In genomic region chr12:75992226-75992858, GRCm38 (mm10) we compare ENCODE assay signal across 18 mouse cellular contexts.
A peak's percentile ranks its signal among the peaks of the same experiment; 100 is the strongest.
DNase-seq lines count a peak whose midpoint lies in the region; ATAC-seq and TF ChIP-seq lines count a peak whose summit lies in the region.
"Had no signal": no experiment of that assay in that cellular context is flagged by ENCODE, and none has a peak within 500 bp of the region (broad histone marks: within the 10 kb centered on the region; RNA-seq: fewer than 3 reads in every experiment).

No protein-coding gene starts in this region.

- DNase-seq in adrenal gland, postnatal 36 days = peak; percentile 16 to 21
- no peak for DNase-seq in adrenal gland, adult 8-10 months
- DNase-seq in layer of hippocampus, adult 2 months (ENCODE audit: low spot score in 2 of 2) = no peak
- no peak for DNase-seq in layer of hippocampus, postnatal 10 days (ENCODE audit: low spot score in 2 of 2)
- peak; percentile 72 for DNase-seq in ZHBTc4 (ENCODE audit: low read depth, low spot score)
- DNase-seq in retina, embryonic 14.5 days (ENCODE audit: low spot score) = no peak
- DNase-seq in liver, embryonic 11.5 days (ENCODE audit: low spot score) = no peak
- DNase-seq: cerebellum, adult 11 months; gastrocnemius, postnatal 10 days; heart, postnatal 36 days; kidney, postnatal 4 days; right cerebral cortex, postnatal 4 days; thymus, postnatal 25 days had no signal

- WGBS in liver, embryonic 11.5 days = 82% methylated on average over 10 of the region's 10 CpGs

- H3K9me3 ChIP-seq in E14TG2a.4 (ENCODE audit: low read length) = no peaks in the 10 kb centered on the region
- no peaks in the 10 kb centered on the region for H3K9me3 ChIP-seq in liver, embryonic 11.5 days (ENCODE audit: control insufficient read depth, low read length)
- H3K9me3 ChIP-seq: limb, embryonic 13.5 days; lung, embryonic 15.5 days; midbrain, embryonic 12.5 days had no signal

- H3K4me1 ChIP-seq in E14TG2a.4 (replicated peaks; ENCODE audit: low read depth, low read length) = no peaks in the 10 kb centered on the region
- no peaks in the 10 kb centered on the region for H3K4me1 ChIP-seq in liver, embryonic 11.5 days (replicated peaks; ENCODE audit: control insufficient read depth, insufficient read depth, low read length)
- H3K4me1 ChIP-seq: limb, embryonic 13.5 days; midbrain, embryonic 12.5 days had no signal

- peak; percentile 12; the same call in 1 of the 2 replicates for TF ChIP-seq CTCF in layer of hippocampus, adult 2 months (conservative IDR thresholded peaks at IDR 0.05)
- TF ChIP-seq CTCF in E14TG2a.4 (conservative IDR thresholded peaks at IDR 0.05; ENCODE audit: low read length) = peak; percentile 36

- no peak overlapping the region for H3K4me2 ChIP-seq in liver, embryonic 11.5 days
- H3K4me2 ChIP-seq: limb, embryonic 13.5 days; lung, embryonic 15.5 days; midbrain, embryonic 12.5 days had no signal

- H3K36me3 ChIP-seq in E14TG2a.4 (ENCODE audit: insufficient read depth, low read length) = no peaks in the 10 kb centered on the region
- peaks cover 11% of the 10 kb centered on the region; the same call in 1 of the 2 replicates for H3K36me3 ChIP-seq in liver, embryonic 11.5 days (ENCODE audit: control insufficient read depth, insufficient read depth, low read length)

- H3K27me3 ChIP-seq in E14TG2a.4 (ENCODE audit: insufficient read depth, low read length) = no peaks in the 10 kb centered on the region
- no peaks in the 10 kb centered on the region for H3K27me3 ChIP-seq in liver, embryonic 11.5 days (replicated peaks; ENCODE audit: control insufficient read depth, insufficient read depth, low read length)
- H3K27me3 ChIP-seq: limb, embryonic 13.5 days; lung, embryonic 15.5 days; midbrain, embryonic 12.5 days had no signal

- H3K4me3 ChIP-seq in layer of hippocampus, adult 2 months = no peak overlapping the region
- no peak overlapping the region for H3K4me3 ChIP-seq in E14TG2a.4 (replicated peaks; ENCODE audit: low read length)
- H3K4me3 ChIP-seq in liver, embryonic 11.5 days (ENCODE audit: low read depth, low read length) = no peak overlapping the region
- H3K4me3 ChIP-seq: limb, embryonic 13.5 days; lung, embryonic 15.5 days; midbrain, embryonic 12.5 days had no signal

- H3K9ac ChIP-seq in liver, embryonic 11.5 days (ENCODE audit: low read depth, low read length) = no peak overlapping the region
- H3K9ac ChIP-seq: limb, embryonic 13.5 days; lung, embryonic 15.5 days; midbrain, embryonic 12.5 days had no signal

- no peak for ATAC-seq in liver, embryonic 11.5 days (replicated peaks; ENCODE audit: low FRiP score)
- ATAC-seq: inflammation-experienced regulatory T-cells, adult 6 months had no signal

- no peak overlapping the region for H3K27ac ChIP-seq in layer of hippocampus, adult 2 months
- H3K27ac ChIP-seq in liver, embryonic 11.5 days (ENCODE audit: low read depth, low read length) = no peak overlapping the region
- H3K27ac ChIP-seq: limb, embryonic 13.5 days; lung, embryonic 15.5 days; midbrain, embryonic 12.5 days had no signal

Comparison
In these comparisons a context has a peak if more than half of its experiments do, and no peak if none do; other contexts are left out.
1. DNase-seq: peak in adrenal gland, postnatal 36 days (2 of 2) and ZHBTc4 (single experiment); none in adrenal gland, adult 8-10 months (single experiment), layer of hippocampus, adult 2 months (0 of 2), layer of hippocampus, postnatal 10 days (0 of 2), retina, embryonic 14.5 days (single experiment) and liver, embryonic 11.5 days (single experiment).